Mouse (Mus musculus) hindbrain, embryonic 16.5 days (tissue): Measurements from ENCODE around the gene Shroom3. TPM values are rescaled to one million over a fixed set of nuclear protein-coding genes. Genes with fewer than 3 reads are reported as not detected.

Source experiments
- ATAC-seq: fragments of 200-750 bp; cut with Nextera tagmentation; 2 replicates; pipeline ENCODE4 v1.8.0; 2017; ENCODE audit warnings: moderate TSS enrichment, moderate library complexity
- H3K27ac ChIP-seq: fragments of 300-500 bp; sonication (generic); 2 replicates; pipeline ENCODE4 v1.5.1; 2014; ENCODE audit warnings: low read depth, mild to moderate bottlenecking, control low read depth, low read length, moderate library complexity
- H3K27me3 ChIP-seq: fragments of 300-500 bp; sonication (generic); replicated peaks from 2 replicates; pipeline ENCODE4 v1.6.1; 2014; ENCODE audit warnings: low read length; ENCODE audit not compliant: control insufficient read depth, insufficient read depth
- H3K36me3 ChIP-seq: fragments of 300-500 bp; sonication (generic); 2 replicates; pipeline ENCODE4 v1.6.1; 2014; ENCODE audit warnings: mild to moderate bottlenecking, low read length, moderate library complexity, mixed read lengths; ENCODE audit not compliant: control insufficient read depth, insufficient read depth
- H3K4me1 ChIP-seq: fragments of 300-500 bp; sonication (generic); 2 replicates; pipeline ENCODE4 v1.6.1; 2014; ENCODE audit warnings: low read depth, low read length; ENCODE audit not compliant: control insufficient read depth, insufficient read depth
- H3K4me2 ChIP-seq: fragments of 300-500 bp; sonication (generic); 2 replicates; pipeline ENCODE4 v1.6.1; 2014; ENCODE audit warnings: mild to moderate bottlenecking, low read length, control low read depth, moderate library complexity
- H3K4me3 ChIP-seq: fragments of 300-500 bp; sonication (generic); 2 replicates; pipeline ENCODE4 v1.5.1; 2014; ENCODE audit warnings: mild to moderate bottlenecking, low read length, control low read depth, moderate library complexity
- H3K9ac ChIP-seq: fragments of 300-500 bp; sonication (generic); 2 replicates; pipeline ENCODE4 v1.6.1; 2014; ENCODE audit warnings: low read depth, mild to moderate bottlenecking, control low read depth, low read length, moderate library complexity
- H3K9me3 ChIP-seq: fragments of 300-500 bp; sonication (generic); 2 replicates; pipeline ENCODE4 v1.6.1; 2014; ENCODE audit warnings: mild to moderate bottlenecking, low read length, moderate library complexity; ENCODE audit not compliant: control insufficient read depth
- WGBS: fragments of 180-500 bp; shearing (Covaris S2); extraction: QIAGEN DNeasy Blood & Tissue Kit; methylation state at CpG from one replicate; pipeline ENCODE4 v1.1.7; 2014; 5-methylcytosine and 5-hydroxymethylcytosine counted together
- polyA plus RNA-seq: library from polyadenylated mRNA; unstranded; fragments of >200 nt; fragmentation: Nextera tagmentation; extraction: Ambion mirVana; gene quantifications from 2 replicates; pipeline ENCODE4 v1.2.1, GENCODE M21; 2015

Gene Shroom3
- polyA plus RNA-seq, 1 experiment from 2014 or later, result 1.4 TPM

- no peaks in the 10 kb centered on the region for H3K36me3 ChIP-seq
Observed at GRCm38 (mm10) chr5:92760542-92760941, 77.3 kb downstream of the Shroom3 start.

GRCm38 (mm10) chr5:92761615-92762353, 78.5 kb downstream of the Shroom3 start:
- Histone ChIP-seq H3K4me1 (no peaks in the 10 kb centered on the region), H3K36me3 (no peaks in the 10 kb centered on the region), H3K4me2 (no peak overlapping the region), H3K9ac (no peak overlapping the region), H3K27ac (no peak overlapping the region), H3K27me3 (no peaks in the 10 kb centered on the region), H3K9me3 (no peaks in the 10 kb centered on the region), H3K4me3 (no peak overlapping the region)
- WGBS, result 89% methylated on average over 9 of the region's 9 CpGs
- no peak for ATAC-seq

More at GRCm38 (mm10) chr5:92760542-92760941, 77.3 kb downstream of the Shroom3 start:
- 60% methylated on average over 7 of the region's 7 CpGs for WGBS
- no peaks in the 10 kb centered on the region for H3K4me1 ChIP-seq
- ATAC-seq, result no peak
- no peak overlapping the region for H3K27ac ChIP-seq
- no peaks in the 10 kb centered on the region for H3K9me3 ChIP-seq
- H3K9ac ChIP-seq, result no peak overlapping the region
- H3K4me3 ChIP-seq, result no peak overlapping the region
- H3K27me3 ChIP-seq, result no peaks in the 10 kb centered on the region
- no peak overlapping the region for H3K4me2 ChIP-seq

- Histone ChIP-seq H3K9ac (no peak overlapping the region), H3K27ac (no peak overlapping the region), H3K4me1 (no peaks in the 10 kb centered on the region), H3K27me3 (no peaks in the 10 kb centered on the region), H3K9me3 (no peaks in the 10 kb centered on the region), H3K36me3 (no peaks in the 10 kb centered on the region), H3K4me3 (no peak overlapping the region), H3K4me2 (no peak overlapping the region)
- ATAC-seq, result no peak
- WGBS, result 95% methylated on average over 5 of the region's 5 CpGs
Observed at GRCm38 (mm10) chr5:92762425-92762824, 79.2 kb downstream of the Shroom3 start.

GRCm38 (mm10) chr5:92763546-92763952, 80.3 kb downstream of the Shroom3 start:
- Histone ChIP-seq H3K27me3 (no peaks in the 10 kb centered on the region), H3K36me3 (no peaks in the 10 kb centered on the region), H3K27ac (no peak overlapping the region), H3K4me1 (no peaks in the 10 kb centered on the region), H3K4me3 (no peak overlapping the region), H3K9me3 (no peaks in the 10 kb centered on the region), H3K4me2 (no peak overlapping the region), H3K9ac (no peak overlapping the region)
- WGBS, result 36% methylated on average over 4 of the region's 4 CpGs
- no peak for ATAC-seq

GRCm38 (mm10) chr5:92766301-92766700, 83.1 kb downstream of the Shroom3 start:
- Histone ChIP-seq H3K4me2 (no peak overlapping the region), H3K27me3 (no peaks in the 10 kb centered on the region), H3K27ac (no peak overlapping the region), H3K36me3 (no peaks in the 10 kb centered on the region), H3K9me3 (no peaks in the 10 kb centered on the region), H3K4me1 (no peaks in the 10 kb centered on the region), H3K4me3 (no peak overlapping the region), H3K9ac (no peak overlapping the region)
- ATAC-seq, result no peak
- WGBS, result 41% methylated on average over 4 of the region's 4 CpGs

- Histone ChIP-seq H3K27me3 (no peaks in the 10 kb centered on the region), H3K36me3 (no peaks in the 10 kb centered on the region), H3K9me3 (no peaks in the 10 kb centered on the region), H3K27ac (no peak overlapping the region), H3K9ac (no peak overlapping the region), H3K4me3 (no peak overlapping the region), H3K4me2 (no peak overlapping the region), H3K4me1 (no peaks in the 10 kb centered on the region)
- WGBS, result 39% methylated on average over 7 of the region's 7 CpGs
- ATAC-seq, result no peak
Observed at GRCm38 (mm10) chr5:92767194-92767777, 84.1 kb downstream of the Shroom3 start.

GRCm38 (mm10) chr5:92767857-92768291, 84.6 kb downstream of the Shroom3 start:
- Histone ChIP-seq H3K4me2 (no peak overlapping the region), H3K27me3 (no peaks in the 10 kb centered on the region), H3K4me3 (no peak overlapping the region), H3K27ac (no peak overlapping the region), H3K9me3 (no peaks in the 10 kb centered on the region), H3K4me1 (no peaks in the 10 kb centered on the region), H3K36me3 (no peaks in the 10 kb centered on the region), H3K9ac (no peak overlapping the region)
- no peak for ATAC-seq
- 56% methylated on average over 6 of the region's 6 CpGs for WGBS

GRCm38 (mm10) chr5:92773821-92774220, 90.6 kb downstream of the Shroom3 start:
- Histone ChIP-seq H3K4me3 (no peak overlapping the region), H3K4me1 (no peaks in the 10 kb centered on the region), H3K27me3 (no peaks in the 10 kb centered on the region), H3K27ac (no peak overlapping the region), H3K9ac (no peak overlapping the region), H3K9me3 (no peaks in the 10 kb centered on the region), H3K4me2 (no peak overlapping the region), H3K36me3 (no peaks in the 10 kb centered on the region)
- WGBS, result 86% methylated on average over 3 of the region's 3 CpGs
- no peak for ATAC-seq

- no peak for ATAC-seq
- no peaks in the 10 kb centered on the region for H3K4me1 ChIP-seq
Observed at GRCm38 (mm10) chr5:92774419-92774818, 91.2 kb downstream of the Shroom3 start.

More at GRCm38 (mm10) chr5:92774419-92774818, 91.2 kb downstream of the Shroom3 start:
- no peaks in the 10 kb centered on the region for H3K9me3 ChIP-seq
- H3K9ac ChIP-seq, result no peak overlapping the region
- H3K4me2 ChIP-seq, result no peak overlapping the region
- H3K4me3 ChIP-seq, result no peak overlapping the region
- WGBS, result 44% methylated on average over 2 of the region's 2 CpGs
- H3K27ac ChIP-seq, result no peak overlapping the region
- no peaks in the 10 kb centered on the region for H3K36me3 ChIP-seq
- no peaks in the 10 kb centered on the region for H3K27me3 ChIP-seq
